Mouse (Mus musculus) heart, embryonic 10.5 days (tissue): ENCODE measurements around the gene Cdk12. TPM values are rescaled to one million over a fixed set of nuclear protein-coding genes. Genes with fewer than 3 reads are reported as not detected.
A peak's percentile ranks its signal among the peaks of the same experiment; 100 is the strongest.

Experiments used
- DNase-seq: peaks from one replicate; pipeline ENCODE4 v3.0.0-alpha.2; 2017; ENCODE audit warnings: low spot score
- H3K27ac ChIP-seq: fragments of 300-500 bp; sonication (generic); 2 replicates; pipeline ENCODE4 v1.5.1; 2016; ENCODE audit warnings: mild to moderate bottlenecking
- H3K27me3 ChIP-seq: fragments of 300-500 bp; sonication (generic); 2 replicates; pipeline ENCODE4 v1.6.1; 2016; ENCODE audit warnings: mild to moderate bottlenecking; ENCODE audit not compliant: poor library complexity, insufficient read depth, severe bottlenecking
- H3K36me3 ChIP-seq: fragments of 300-500 bp; sonication (generic); 2 replicates; pipeline ENCODE4 v1.6.1; 2016; ENCODE audit warnings: mild to moderate bottlenecking, moderate library complexity
- H3K4me1 ChIP-seq: fragments of 300-500 bp; sonication (generic); 2 replicates; pipeline ENCODE4 v1.6.1; 2016; ENCODE audit warnings: mild to moderate bottlenecking
- H3K4me3 ChIP-seq: fragments of 300-500 bp; sonication (generic); 2 replicates; pipeline ENCODE4 v1.5.1; 2016; ENCODE audit warnings: mild to moderate bottlenecking, moderate library complexity
- H3K9me3 ChIP-seq: fragments of 300-500 bp; sonication (generic); 2 replicates; pipeline ENCODE4 v1.6.1; 2016; ENCODE audit warnings: mild to moderate bottlenecking, moderate library complexity
- WGBS: fragments of 180-500 bp; shearing (Covaris S2); methylation state at CpG from one replicate; pipeline ENCODE4 v1.1.7; 2016; 5-methylcytosine and 5-hydroxymethylcytosine counted together
- microRNA-seq: library from miRNA; unstranded; fragments of <30 nt; microRNA quantifications from one replicate; pipeline ENCODE4, GENCODE M21; 2017
- polyA plus RNA-seq: library from polyadenylated mRNA; unstranded; fragments of >200 nt; fragmentation: Nextera tagmentation; extraction: Ambion mirVana; gene quantifications from 2 replicates; pipeline ENCODE4 v1.2.1, GENCODE M21; 2016

The Cdk12 gene
- polyA plus RNA-seq, 1 experiment from 2014 or later, result 10.9 TPM

DNA sequence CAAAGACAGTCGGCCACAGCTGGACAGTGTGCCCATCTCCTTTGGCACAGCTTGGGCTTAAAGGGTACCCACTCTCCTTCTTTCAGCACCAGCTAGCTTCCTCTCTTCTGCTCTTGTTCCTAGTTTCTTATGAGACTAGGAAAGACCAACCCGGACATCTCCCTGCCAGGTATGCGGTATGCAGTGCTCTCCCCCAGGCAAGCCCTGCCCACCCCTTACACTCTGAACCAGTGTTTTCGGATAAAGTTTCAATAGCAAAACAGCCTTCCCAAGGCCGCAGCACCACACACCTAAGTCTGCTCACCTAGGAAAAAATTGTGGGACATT lies 118.8 kb downstream of the Cdk12 start:
- WGBS, result 11% methylated on average over 5 of the region's 5 CpGs
- DNase-seq, result no peak

GRCm38 (mm10) chr11:98322159-98322558 lies 119.3 kb downstream of the Cdk12 start:
- no peak for DNase-seq
- H3K27me3 ChIP-seq, result peaks cover 99% of the 10 kb centered on the region
- H3K36me3 ChIP-seq, result no peaks in the 10 kb centered on the region
- WGBS, result 0% methylated on average over 1 of the region's 1 CpGs
- no peak overlapping the region for H3K27ac ChIP-seq
- no peak overlapping the region for H3K4me3 ChIP-seq
- H3K9me3 ChIP-seq, result no peaks in the 10 kb centered on the region
- peaks cover 5% of the 10 kb centered on the region for H3K4me1 ChIP-seq

More for the DNA sequence above, 118.8 kb downstream of the Cdk12 start:
- Histone ChIP-seq H3K4me1 (no peaks in the 10 kb centered on the region; the same call in 1 of the 2 replicates), H3K36me3 (0 out of 2 replicates have a peak, but pooled peaks cover 2% of the 10 kb centered on the region), H3K4me3 (no peak overlapping the region), H3K27ac (no peak overlapping the region), H3K27me3 (peaks cover 99% of the 10 kb centered on the region), H3K9me3 (no peaks in the 10 kb centered on the region)

GRCm38 (mm10) chr11:98323136-98323866 lies 120.4 kb downstream of the Cdk12 start:
- Histone ChIP-seq H3K27me3 (peaks cover 99% of the 10 kb centered on the region), H3K9me3 (no peaks in the 10 kb centered on the region), H3K4me3 (no peak overlapping the region), H3K4me1 (peaks cover 17% of the 10 kb centered on the region), H3K36me3 (no peaks in the 10 kb centered on the region), H3K27ac (no peak overlapping the region)
- no peak for DNase-seq
- 3% methylated on average over 10 of the region's 10 CpGs for WGBS

- WGBS, result under 1% methylated on average over 9 of the region's 9 CpGs
- H3K27me3 ChIP-seq, result peaks cover 99% of the 10 kb centered on the region
- no peaks in the 10 kb centered on the region for H3K36me3 ChIP-seq
- H3K9me3 ChIP-seq, result no peaks in the 10 kb centered on the region
- H3K4me1 ChIP-seq, result peaks cover 23% of the 10 kb centered on the region
- no peak overlapping the region for H3K27ac ChIP-seq
- DNase-seq, result no peak
- H3K4me3 ChIP-seq, result no peak overlapping the region
These were observed 121.1 kb downstream of the Cdk12 start for GRCm38 (mm10) chr11:98323933-98324332.

DNA sequence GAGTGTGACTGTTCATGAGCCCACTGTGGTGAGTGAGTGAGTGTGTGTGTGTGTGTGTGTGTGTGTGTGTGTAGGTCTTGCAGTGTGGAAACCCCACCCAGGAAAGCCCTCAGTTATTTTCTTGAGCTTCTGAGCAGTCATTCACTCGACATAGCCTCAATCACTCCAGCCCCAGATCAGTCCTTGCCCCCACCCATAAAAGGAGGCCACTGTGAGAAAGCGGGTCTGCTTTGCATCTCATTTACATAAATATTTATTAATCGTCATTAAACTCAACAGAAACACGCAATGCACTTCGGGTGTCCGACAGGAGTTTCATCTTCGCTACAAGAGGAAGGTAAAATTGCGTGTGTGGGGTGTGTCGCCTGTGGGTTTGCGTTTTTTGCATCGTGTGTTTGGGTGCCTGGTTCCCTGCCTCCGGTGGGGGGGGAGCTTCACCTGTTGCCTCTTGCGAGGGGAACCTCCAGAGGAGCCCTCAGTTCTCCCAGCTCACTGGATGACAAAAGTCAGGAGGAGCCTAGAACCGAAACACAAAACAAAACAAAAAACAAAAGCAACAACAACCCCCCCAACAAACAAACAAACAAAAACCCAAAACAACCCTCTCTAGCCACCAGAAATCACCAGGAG lies 122.4 kb downstream of the Cdk12 start:
- WGBS, result 4% methylated on average over 14 of the region's 14 CpGs
- no peak overlapping the region for H3K4me3 ChIP-seq
- H3K4me1 ChIP-seq, result peaks cover 23% of the 10 kb centered on the region
- H3K27ac ChIP-seq, result no peak overlapping the region
- no peaks in the 10 kb centered on the region for H3K9me3 ChIP-seq
- no peak for DNase-seq
- peaks cover 99% of the 10 kb centered on the region for H3K27me3 ChIP-seq
- no peaks in the 10 kb centered on the region for H3K36me3 ChIP-seq

- no peak for DNase-seq
- H3K27ac ChIP-seq, result no peak overlapping the region
- no peaks in the 10 kb centered on the region for H3K9me3 ChIP-seq
- no peaks in the 10 kb centered on the region for H3K36me3 ChIP-seq
- no peak overlapping the region for H3K4me3 ChIP-seq
- H3K27me3 ChIP-seq, result peaks cover 99% of the 10 kb centered on the region
- WGBS, result 3% methylated on average over 22 of the region's 22 CpGs
- peaks cover 23% of the 10 kb centered on the region for H3K4me1 ChIP-seq
These were observed 123.0 kb downstream of the Cdk12 start for GRCm38 (mm10) chr11:98325821-98326218.

GRCm38 (mm10) chr11:98326741-98327135 lies 123.9 kb downstream of the Cdk12 start:
- Histone ChIP-seq H3K4me3 (peak overlapping the region; percentile 52), H3K27ac (no peak overlapping the region), H3K36me3 (no peaks in the 10 kb centered on the region), H3K9me3 (no peaks in the 10 kb centered on the region), H3K27me3 (peaks cover 99% of the 10 kb centered on the region), H3K4me1 (peaks cover 23% of the 10 kb centered on the region)
- DNase-seq, result no peak
- 0% methylated on average over 19 of the region's 19 CpGs for WGBS

DNA sequence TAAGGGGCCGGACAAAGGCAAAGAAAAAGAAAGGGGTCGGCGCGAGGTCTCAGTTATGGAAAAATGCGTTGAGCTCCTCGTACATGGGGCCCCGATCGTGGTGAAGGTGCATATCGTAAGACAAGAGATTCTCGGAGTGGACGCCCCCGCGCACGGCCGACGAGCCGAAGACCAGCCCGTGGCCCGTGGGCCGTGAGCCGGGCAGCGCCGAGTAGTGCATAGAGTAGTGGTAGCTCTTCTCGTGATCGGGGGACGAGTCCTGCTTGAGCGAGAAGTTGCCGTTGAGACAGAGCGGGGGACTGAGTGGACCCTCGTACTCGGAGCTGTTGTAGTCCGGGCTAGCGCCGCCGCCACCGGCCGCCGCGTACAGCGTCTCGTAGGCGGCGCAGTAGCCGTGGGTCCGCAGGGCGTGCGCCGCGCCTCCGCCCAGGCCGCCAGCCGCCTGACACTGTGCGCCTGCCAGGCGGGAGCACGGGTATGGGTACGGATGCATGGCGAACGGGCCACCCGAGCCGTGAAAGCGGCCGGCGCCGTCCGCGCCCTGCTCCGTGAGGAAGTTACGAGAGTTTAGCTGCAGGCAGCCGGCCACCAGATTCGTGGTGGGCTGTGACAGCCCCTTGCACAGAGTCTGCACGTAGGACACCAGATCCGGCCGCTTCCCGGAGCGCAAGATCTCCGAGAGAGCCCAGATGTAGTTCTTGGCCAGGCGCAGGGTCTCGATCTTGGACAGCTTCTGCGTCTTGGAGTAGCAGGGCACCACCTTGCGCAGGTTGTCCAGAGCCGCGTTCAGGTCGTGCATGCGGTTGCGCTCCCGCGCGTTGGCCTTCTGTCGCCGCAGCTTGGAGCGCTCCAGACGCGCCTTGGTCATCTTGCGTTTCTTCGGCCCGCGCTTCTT lies 124.5 kb downstream of the Cdk12 start:
- Histone ChIP-seq H3K9me3 (no peaks in the 10 kb centered on the region), H3K27ac (no peak overlapping the region; the same call in 1 of the 2 replicates), H3K36me3 (no peaks in the 10 kb centered on the region), H3K4me3 (peak overlapping the region; percentile 52), H3K4me1 (peaks cover 23% of the 10 kb centered on the region), H3K27me3 (peaks cover 99% of the 10 kb centered on the region)
- no peak for DNase-seq
- under 1% methylated on average over 97 of the region's 97 CpGs for WGBS

GRCm38 (mm10) chr11:98328031-98328370 lies 125.1 kb downstream of the Cdk12 start:
- no peak for DNase-seq
- Histone ChIP-seq H3K4me1 (peaks cover 23% of the 10 kb centered on the region), H3K4me3 (peak overlapping the region; percentile 52), H3K27me3 (peaks cover 99% of the 10 kb centered on the region), H3K27ac (no peak overlapping the region), H3K36me3 (no peaks in the 10 kb centered on the region), H3K9me3 (no peaks in the 10 kb centered on the region)
- WGBS, result under 1% methylated on average over 35 of the region's 35 CpGs

Small RNAs within 50 kb of the gene (microRNA-seq; reads per million reads assigned to microRNA genes)
- gene Gm27399 (not detected), gene Mir5119 (not detected)

Other genes starting within 250 kb of the Cdk12 start
- gene Plxdc1, start 216.6 kb upstream of the Cdk12 start, polyA plus RNA-seq, result not detected in 2 replicates
- 9.8 and 15.7 TPM in 2 replicates for gene Arl5c, start 206.9 kb upstream of the Cdk12 start, polyA plus RNA-seq
- gene Cacnb1, start 180.0 kb upstream of the Cdk12 start, polyA plus RNA-seq, result 4.6 and 5.3 TPM in 2 replicates
- gene Rpl19, start 176.3 kb upstream of the Cdk12 start, polyA plus RNA-seq, result 867 and 1,011 TPM in 2 replicates
- gene Stac2, start 149.6 kb upstream of the Cdk12 start, polyA plus RNA-seq, result 0.21 and 0.34 TPM in 2 replicates
- 13.6 and 13.9 TPM in 2 replicates for gene Fbxl20, start 52.7 kb upstream of the Cdk12 start, polyA plus RNA-seq
- 43.7 and 51.5 TPM in 2 replicates for gene Med1, start 9.8 kb upstream of the Cdk12 start, polyA plus RNA-seq
- not detected in 2 replicates for gene Neurod2, start 126.6 kb downstream of the Cdk12 start, polyA plus RNA-seq
- 8.1 and 20.1 TPM in 2 replicates for gene Ppp1r1b, start 145.3 kb downstream of the Cdk12 start, polyA plus RNA-seq
- gene Stard3, start 155.3 kb downstream of the Cdk12 start, polyA plus RNA-seq, result 51.0 and 53.0 TPM in 2 replicates
- gene Tcap, start 180.8 kb downstream of the Cdk12 start, polyA plus RNA-seq, result 86.0 and 159 TPM in 2 replicates
- 5.0 and 5.1 TPM in 2 replicates for gene Pnmt, start 183.4 kb downstream of the Cdk12 start, polyA plus RNA-seq
- gene Pgap3, start 197.4 kb downstream of the Cdk12 start, polyA plus RNA-seq, result 15.3 and 21.3 TPM in 2 replicates
- 47.4 and 70.6 TPM in 2 replicates for gene Erbb2, start 209.4 kb downstream of the Cdk12 start, polyA plus RNA-seq
- 98.9 and 103 TPM in 2 replicates for gene Mien1, start 235.9 kb downstream of the Cdk12 start, polyA plus RNA-seq
- gene Grb7, start 243.3 kb downstream of the Cdk12 start, polyA plus RNA-seq, result 2.5 and 15.3 TPM in 2 replicates